Mouse (Mus musculus) kidney, adult 10 weeks (tissue): Measurements from ENCODE around the gene Gnb2. TPM values are rescaled to one million over a fixed set of nuclear protein-coding genes. Genes with fewer than 3 reads are reported as not detected.

Experiments
- polyA plus RNA-seq: library from polyadenylated mRNA; stranded (reverse); fragments of 350-450 nt; fragmentation: Illumina TruSeq; extraction: RNeasy Lipid Tissue Mini Kit (QIAGEN cat#74804); gene quantifications from one replicate; pipeline ENCODE4 v1.2.3, GENCODE M21; 2014; ENCODE audit warnings: low read depth, low replicate concordance

Gene Gnb2
- polyA plus RNA-seq = 1.4 TPM

DNA sequence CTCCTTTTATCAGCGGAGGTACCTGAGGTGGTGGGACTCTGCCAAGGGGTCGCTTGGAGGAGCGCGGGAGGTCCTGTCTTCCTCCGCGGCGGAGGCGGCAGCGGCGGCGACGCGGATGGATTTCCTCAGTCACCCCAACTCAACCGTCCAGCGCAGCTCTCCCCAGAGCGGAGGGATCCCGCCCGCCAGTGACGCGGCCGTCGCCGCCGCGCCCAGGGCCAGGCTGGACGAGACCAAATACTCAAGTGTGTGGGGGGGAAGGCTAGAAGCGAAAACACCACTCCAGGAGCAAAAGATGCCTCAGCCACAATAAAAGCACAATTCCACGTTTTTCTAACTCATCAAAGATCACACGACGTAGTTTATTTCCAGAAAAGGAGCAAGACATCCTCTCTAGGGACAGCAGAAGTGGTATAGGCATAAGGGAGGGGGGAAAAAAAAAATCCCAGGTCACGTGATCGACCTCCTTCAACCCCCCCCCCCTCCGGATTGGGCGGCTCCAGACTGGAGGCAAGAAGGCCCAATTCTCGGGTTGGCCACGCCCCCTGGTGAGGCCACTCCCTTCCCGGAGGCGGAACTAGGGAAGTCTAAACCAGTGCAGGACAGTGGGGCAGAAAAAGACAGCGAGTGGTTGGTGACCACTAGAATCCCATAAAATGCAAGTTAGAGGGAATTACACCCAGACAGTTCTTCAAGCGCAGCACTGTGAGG, at the start of gene Gnb2, which contains the start of gene Epo:
Gene Gnb2 (minus strand): TSS at position 394 of the 711 bp plus-strand sequence.
Gene Epo (minus strand): TSS at position 126 of the 711 bp plus-strand sequence.

DNA sequence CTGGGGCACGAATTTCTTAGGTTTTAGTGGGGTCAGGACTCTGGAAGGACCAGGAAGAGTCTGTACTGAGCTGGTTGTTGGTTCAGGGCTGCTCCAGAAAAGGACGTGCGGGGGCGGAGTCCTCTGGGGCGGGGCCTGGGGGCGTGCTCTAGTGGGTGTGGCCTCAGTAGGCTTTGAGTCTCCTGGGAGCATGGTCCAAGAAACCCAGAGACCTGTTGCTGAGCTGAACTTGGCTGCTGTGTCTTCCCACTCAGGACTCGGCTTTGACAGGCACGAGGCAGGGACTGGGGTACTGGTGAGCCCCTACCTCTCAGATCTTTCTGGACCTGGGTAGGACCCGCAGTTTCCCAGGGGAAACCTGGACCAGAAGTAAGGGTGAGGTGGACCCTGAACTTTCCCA, 36.4 kb upstream of the Gnb2 start, which contains the start of gene Tfr2:
Gene Tfr2 (plus strand): TSS at position 176 of the 400 bp plus-strand sequence.

DNA sequence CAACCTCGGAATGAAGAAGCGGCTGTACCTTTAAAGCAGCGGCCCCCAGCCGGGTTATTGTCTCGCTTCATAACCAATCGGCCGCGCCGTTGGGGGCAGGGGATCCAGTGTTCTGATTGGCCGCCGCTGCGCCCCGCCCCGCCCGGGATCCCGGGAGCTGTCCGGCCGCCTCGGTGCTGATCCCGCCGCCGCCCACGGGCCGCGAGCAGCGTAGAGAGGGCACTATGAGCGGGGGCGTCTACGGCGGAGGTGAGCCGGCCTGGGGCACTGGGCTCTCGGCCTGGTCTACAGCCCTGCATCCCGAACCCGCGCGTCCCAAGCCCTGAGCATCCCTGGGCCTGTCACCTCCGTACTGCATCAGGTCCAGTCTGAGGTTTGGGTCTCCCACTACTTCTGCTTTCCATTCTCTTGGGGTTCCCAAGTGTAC, 20.1 kb upstream of the Gnb2 start, which contains the start of gene Actl6b:
Gene Actl6b (plus strand): TSS at position 107 of the 427 bp plus-strand sequence.

DNA sequence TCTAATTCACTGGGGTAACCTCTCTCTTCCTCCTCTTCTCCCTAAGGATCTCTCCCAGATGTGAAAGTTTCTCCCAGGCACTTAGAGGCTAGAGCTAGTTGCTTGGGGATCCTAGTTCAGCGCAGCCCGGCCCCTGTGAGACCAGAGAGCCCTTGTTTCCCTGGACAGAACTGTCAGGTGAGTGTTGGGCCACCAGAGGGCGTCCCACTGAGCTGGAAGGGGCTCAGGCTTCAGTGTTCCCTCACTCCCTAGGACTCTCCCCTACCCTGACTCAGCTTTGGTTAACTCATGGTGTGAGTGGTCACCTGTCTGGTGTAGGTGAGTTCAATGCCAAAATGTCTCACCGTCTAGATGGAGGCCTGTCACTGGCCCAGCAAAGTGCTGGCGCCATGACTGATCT, 14.9 kb downstream of the Gnb2 start, which contains the start of gene Gigyf1:
Gene Gigyf1 (plus strand): TSS at position 113 of the 400 bp plus-strand sequence.

DNA sequence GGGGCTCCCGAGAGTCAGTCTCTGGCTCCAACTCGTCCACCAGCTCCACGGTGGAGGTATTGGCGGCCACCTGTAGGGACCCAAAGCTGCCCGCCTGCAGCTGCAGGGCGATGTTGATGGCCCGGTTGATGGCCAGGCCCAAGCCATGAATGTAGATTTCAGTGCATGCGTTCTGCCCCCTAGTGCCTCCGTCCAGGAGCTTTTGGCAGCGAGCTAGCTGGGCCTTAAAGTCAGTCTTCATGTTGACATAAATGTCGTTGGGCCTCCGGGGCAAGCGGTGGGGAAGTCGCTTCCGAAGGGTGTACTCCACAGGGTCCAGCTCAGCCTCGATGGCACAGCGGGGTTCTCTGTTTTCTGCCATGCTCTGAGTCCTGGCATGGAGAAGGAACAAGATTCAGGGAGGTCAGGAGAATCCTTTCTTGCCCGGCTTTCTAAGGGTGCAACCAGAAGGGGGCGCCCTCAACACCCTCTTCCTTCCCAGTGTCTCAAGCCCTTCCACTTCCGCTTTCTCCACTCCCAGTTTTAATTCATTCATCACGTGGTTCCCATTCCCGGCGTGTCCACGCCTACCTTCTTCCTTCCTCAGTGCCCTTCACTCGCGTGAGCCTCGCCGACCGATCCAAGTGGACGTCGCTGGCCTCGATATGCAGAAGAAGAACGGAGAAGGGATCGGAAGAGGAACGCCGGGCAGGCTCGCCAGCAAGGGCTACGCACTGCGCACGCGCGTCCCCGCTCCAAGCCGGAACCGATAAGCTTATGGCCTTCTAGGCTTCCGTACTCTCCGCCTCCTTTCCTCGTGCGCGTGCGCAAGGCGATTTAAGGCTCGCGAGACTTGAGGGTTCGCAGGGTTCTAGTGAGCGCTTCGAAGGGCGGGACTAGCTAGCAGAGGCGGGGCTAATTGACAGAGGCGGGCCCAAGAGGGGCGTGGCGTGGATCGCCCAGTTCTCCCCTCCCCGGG, 31.3 kb downstream of the Gnb2 start, which contains the start of gene Pop7:
Gene Pop7 (minus strand): TSS at position 810 of the 958 bp plus-strand sequence.

Other genes with a start within 250 kb of the Gnb2 start
- gene Ache, start 246.0 kb downstream of the Gnb2 start, polyA plus RNA-seq = 0.44 TPM
- 2.3 TPM for gene Ufsp1, start 238.9 kb downstream of the Gnb2 start, polyA plus RNA-seq
- 11.8 TPM for gene Srrt, start 225.8 kb downstream of the Gnb2 start, polyA plus RNA-seq
- gene Trip6, start 219.1 kb downstream of the Gnb2 start, polyA plus RNA-seq = 0.20 TPM
- gene Slc12a9, start 199.9 kb downstream of the Gnb2 start, polyA plus RNA-seq = 0.73 TPM
- gene Ephb4, start 183.4 kb downstream of the Gnb2 start, polyA plus RNA-seq = 6.5 TPM
- not detected for gene Zan, start 56.4 kb downstream of the Gnb2 start, polyA plus RNA-seq
- not detected for gene Pop7, start 31.0 kb downstream of the Gnb2 start, polyA plus RNA-seq
- gene Gigyf1, start 15.0 kb downstream of the Gnb2 start, polyA plus RNA-seq = 1.5 TPM
- gene Epo, start 268 bp downstream of the Gnb2 start, polyA plus RNA-seq = not detected
- not detected for gene Actl6b, start 20.0 kb upstream of the Gnb2 start, polyA plus RNA-seq
- gene Tfr2, start 36.3 kb upstream of the Gnb2 start, polyA plus RNA-seq = not detected
- gene Mospd3, start 67.5 kb upstream of the Gnb2 start, polyA plus RNA-seq = not detected
- 7.1 TPM for gene Pcolce, start 80.3 kb upstream of the Gnb2 start, polyA plus RNA-seq
- not detected for gene Fbxo24, start 95.5 kb upstream of the Gnb2 start, polyA plus RNA-seq
- gene Lrch4, start 95.6 kb upstream of the Gnb2 start, polyA plus RNA-seq = 0.85 TPM
- not detected for gene Gm20605, start 95.7 kb upstream of the Gnb2 start, polyA plus RNA-seq
- not detected for gene Sap25, start 107.8 kb upstream of the Gnb2 start, polyA plus RNA-seq
- not detected for gene Irs3, start 112.2 kb upstream of the Gnb2 start, polyA plus RNA-seq
- gene Agfg2, start 151.2 kb upstream of the Gnb2 start, polyA plus RNA-seq = 11.3 TPM
- 0.16 TPM for gene Nyap1, start 208.1 kb upstream of the Gnb2 start, polyA plus RNA-seq
- gene Tsc22d4, start 212.2 kb upstream of the Gnb2 start, polyA plus RNA-seq = 0.36 TPM
- gene Ppp1r35, start 245.3 kb upstream of the Gnb2 start, polyA plus RNA-seq = not detected